Mouse (Mus musculus): Measurements from ENCODE around the gene Dda1.

Gene Dda1

DNA sequence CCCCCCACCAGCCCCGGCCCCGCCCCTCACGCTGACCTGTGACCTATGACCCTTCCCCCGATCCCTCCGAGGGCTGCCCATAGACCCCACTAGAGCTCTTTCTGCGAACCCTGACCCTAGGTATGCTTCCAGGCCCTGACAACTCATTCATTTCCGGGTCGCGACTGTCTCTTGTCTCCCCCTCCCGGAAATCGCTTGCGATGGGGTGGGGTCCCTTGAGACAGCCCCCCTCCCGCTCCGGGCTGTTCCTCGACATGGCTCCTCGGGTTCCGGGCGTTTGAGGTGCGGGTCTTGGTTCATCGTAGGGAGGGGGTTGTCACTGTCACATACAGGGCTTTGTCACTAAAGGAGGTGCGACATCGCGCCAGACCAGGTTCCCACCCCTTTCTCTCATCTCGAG lies 412 bp downstream of the Dda1 start:
- DNase-seq, result peak; percentile 61

DNA sequence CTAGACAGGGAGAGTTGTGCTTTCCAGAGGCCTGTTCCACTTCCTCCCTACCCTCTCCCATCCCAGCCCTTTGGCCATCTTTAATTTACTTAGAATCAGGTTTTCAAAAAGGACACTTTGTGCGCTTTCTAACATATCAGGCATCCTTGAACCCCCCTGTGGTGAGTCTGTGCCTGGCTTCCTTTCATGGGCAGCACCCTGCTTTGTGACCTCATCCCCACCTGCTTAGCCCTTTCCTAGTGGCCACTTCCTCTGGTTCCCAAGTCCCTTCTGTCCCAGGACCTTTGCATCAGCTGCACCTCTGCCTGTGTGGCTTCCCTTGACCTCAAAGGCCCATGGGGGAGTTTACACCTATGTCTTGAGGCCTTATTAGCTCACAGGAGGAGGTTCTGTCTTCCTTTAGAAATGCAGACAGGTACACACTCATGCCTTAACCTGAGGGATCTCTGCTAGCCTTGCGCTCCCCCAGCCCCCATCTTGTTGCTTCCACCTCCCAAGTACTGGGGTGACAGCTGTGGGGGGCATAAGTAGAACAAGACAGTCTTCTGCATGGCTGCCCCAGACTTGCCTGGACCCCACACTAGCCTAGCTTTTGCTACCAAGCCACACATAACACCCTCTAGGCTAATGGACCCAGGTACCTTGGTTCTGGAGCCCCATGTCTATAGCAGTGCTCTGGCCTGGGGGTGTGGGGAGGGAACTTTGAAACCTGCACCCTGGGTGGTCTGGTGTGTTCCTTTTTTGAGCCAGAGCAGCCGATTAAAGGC lies 1.3 kb downstream of the Dda1 start:
- DNase-seq, result no peak

DNA sequence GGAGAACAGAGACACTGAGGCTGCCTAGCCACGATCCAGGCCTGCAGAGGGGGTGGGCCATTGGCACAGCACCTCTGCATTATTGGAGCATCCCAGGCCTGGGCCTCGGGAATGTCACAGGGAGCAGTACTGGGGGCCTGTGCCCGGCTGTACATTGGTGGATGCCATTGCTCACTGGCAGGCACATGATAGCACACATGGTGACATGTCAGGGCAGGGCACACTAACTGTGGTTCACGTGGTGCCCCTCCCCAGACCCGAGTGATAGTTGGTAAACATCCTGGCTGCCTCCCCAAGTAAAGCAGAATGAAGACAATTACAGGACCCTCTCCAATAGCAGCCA lies 1.9 kb downstream of the Dda1 start:
- DNase-seq, result no peak

DNA sequence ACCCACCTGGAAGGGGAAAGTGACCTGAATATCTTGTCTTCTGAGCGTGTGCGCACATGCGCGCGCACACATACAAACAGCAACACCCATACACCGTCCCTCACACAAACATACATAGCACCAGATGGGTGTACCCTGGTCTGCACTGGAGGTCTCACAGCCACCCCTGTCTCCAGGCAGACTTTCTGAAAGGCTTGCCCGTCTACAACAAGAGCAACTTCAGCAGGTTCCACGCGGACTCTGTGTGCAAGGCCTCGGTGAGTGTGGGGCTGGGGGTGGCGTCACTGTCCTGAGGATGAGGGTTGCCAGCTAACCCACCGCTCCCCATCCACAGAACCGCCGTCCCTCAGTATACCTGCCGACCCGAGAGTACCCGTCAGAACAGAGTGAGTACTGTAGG lies 2.9 kb downstream of the Dda1 start:
- DNase-seq, result no peak

DNA sequence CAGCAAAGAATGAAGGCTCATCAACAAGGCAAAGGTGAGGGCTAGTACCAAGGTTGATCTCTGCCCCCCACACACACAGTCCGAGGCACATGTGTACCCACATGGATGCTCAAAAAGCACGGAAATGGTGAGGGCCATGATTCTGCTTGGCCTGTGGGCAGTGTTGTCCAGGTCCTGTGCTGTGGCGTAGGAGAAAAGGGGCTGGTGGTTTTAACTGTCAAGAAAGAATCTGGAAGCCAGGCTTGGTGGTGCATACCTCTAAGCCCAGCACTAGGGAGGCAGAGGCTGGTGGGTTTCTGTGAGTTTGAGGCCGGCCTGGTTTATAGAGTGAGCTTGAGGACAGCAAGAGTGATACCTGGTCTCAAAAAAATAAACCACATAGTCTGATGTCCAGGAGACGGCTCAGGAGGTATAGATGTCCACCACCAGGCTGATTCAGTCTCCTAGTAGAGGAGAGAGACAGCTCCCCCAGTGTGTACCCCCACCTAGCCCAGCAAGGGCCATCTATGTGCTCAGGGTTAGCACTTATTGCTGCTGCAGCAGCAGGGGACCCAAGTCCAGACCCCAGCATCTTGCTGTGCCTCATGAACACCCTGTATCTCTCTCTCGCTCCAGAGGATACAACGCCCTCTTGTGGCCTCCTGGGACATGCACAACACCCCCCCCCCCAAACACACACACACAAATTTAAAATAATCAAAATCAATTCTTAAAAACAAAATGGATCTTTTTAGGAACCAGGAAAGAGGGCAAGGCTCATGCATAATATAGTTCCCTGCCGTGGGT lies 3.8 kb downstream of the Dda1 start:
- no peak for DNase-seq

DNA sequence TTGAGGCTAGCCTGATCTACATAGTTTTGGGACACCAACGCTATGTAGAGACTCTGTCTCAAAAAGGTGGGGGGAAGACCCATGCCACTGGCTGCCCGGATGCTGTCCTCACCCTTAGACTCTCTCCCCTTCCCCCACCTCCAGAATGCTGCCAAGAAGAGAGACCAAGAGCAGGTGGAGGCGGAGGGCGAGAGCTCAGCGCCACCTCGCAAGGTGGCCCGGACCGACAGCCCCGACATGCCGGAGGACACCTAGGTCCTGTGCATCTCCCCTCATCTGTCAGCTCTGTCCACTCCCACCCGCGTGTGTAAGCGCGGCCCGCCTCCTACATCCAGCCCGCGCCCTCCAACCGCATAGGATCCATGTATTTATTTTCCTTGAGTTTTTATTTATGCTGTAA lies 5.3 kb downstream of the Dda1 start:
- no peak for DNase-seq

DNA sequence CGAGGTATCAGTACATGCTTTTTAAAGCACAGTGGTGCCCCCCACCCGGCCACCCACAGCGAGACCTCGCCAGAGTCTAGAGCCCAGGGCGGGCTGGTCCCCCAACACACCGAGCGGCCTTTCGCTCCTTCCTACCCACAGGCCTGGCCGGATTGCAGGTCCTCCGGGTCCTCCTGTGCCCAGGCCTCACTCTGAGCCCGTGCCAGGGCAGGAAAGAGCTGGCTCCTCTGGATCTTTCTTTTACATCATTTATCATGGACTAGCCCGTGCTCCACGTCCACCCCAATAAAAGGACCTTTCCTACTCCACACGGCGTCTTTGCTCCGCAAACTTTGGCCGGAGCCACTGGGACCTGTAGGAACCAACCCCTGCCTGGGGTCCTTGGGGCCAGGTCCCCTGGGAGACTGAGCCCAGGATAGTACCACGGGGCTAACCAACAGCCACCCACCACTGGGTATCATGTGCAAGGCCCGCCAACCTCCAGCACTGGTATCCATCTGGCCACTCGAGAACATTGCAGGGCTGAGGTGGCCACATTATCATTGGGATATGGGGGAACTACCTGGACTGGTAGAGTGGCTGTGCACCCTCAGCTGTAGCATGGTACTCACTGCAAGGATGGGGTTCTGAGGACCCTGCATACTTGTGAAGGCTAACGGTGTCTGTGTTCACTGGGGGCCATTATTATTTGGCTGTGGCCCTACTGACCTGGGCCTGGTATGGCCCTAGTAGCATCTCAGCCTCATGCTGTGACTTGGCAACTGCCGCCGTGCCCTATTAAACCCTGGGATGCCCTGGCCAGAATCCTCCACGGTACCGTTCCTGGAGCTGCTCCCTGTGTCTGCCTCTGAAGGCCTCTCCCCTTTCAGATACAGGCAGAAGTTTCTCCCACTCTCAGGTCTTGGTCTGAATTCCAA lies 6.0 kb downstream of the Dda1 start:
- no peak for DNase-seq

DNA sequence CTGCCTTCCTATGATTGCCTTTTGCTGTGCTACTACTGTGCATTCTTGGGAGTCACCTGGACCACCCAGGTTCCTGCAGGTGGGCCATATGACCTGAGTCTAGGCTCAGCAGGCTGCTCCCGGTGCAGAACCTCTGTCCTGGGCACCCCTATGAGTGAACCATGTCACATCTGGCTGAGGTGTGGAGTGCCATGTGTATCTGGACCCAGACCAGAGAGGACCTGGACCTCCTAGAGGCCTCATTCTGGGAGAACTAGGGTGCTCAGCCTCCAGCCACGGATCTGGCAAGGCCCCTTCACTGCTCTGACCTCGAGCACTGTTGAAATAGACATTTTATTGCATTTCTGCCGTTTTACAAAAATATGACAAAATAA lies 6.7 kb downstream of the Dda1 start:
- DNase-seq, result no peak

DNA sequence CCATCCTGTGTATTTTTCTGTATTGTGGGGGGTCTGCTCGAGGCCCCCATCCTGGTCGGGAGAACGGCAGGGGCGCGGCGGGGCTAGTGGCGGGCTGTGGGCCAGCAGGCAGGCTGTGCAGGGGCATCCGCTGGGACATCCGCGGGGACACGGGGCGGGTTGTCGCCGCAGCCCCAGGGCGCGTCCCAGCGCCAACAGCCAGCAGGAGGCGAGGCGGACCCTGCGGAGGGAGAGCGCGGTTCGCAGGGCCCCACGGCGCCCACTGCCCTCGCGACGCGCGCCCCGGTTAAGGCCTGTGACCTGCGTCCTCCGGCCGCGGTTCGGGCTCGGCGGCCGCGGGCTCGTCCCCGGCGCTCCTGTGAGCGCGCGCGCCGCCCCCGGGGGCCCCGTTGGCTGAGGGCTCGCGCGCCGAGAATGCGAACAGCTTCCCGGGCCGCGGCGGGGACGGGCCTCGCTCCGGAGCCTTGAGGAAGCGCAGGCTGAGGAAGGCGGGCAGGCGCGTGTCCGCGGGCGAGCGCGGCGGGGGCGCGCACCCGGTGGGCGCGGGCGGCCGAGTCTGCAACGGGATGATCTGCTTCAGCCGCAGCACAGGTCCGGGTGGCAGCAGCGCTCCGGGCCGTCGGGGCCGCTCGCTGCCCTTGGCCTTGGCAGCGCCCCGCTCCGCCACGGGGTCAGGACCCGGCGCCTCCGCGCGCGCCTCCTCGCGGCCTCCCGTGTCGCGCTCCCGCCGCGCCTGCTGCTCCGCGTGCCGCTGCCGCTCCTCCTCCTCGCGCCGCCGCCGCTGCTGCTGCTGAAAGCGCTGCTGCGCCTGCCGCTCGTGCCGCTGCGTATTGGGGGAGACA lies 7.3 kb downstream of the Dda1 start:
- peak; percentile 85 for DNase-seq

DNA sequence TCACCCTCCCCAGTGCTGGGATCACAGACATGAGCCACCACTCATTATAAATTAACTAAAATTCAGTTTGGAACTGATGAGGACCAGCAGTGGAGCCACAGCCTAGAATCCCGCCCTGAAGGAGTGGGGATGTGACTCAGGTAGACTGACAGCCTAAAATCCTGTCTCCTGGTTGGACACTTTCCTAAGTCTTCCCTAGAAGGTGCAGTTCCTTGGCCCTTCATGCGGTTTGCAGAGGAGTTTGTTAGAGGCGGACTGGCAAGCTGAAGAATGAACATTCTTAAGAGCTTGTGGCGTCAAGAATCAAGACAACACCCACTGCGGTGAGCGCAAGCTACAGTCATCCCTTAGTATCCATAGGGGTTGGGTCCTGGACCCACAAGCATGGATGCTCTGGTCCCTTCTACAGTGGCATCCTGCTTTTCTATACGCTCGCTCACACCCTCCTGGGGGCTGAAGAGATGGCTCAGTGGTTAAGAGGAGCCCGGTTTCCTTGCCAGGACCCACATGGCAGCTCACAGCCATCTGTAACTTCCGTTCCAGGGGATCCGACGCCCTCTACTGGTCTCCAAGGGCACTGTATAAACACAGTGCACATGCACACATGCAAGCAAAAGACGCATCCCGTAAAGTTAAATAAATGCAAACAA lies 8.3 kb downstream of the Dda1 start:
- no peak for DNase-seq

DNA sequence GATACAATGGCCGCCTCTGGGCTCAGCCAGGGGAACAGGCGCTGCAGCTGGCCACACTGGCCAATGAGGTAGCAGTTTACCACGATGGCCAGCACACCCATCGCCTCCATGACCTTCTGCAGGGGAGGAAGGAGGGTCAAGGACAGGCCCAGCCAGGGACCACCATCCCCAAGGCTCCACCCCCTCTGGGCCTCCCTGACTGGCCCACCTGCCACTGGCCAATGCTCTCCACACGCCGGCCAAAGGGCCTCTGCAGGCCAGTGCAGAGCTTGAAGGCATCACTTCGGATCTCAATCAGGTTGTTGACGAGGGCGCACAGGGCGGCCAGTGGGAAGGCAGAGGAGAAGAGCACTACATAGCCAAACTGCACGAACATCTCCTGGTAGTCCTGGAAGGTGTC lies 9.9 kb downstream of the Dda1 start:
- no peak for DNase-seq

DNA sequence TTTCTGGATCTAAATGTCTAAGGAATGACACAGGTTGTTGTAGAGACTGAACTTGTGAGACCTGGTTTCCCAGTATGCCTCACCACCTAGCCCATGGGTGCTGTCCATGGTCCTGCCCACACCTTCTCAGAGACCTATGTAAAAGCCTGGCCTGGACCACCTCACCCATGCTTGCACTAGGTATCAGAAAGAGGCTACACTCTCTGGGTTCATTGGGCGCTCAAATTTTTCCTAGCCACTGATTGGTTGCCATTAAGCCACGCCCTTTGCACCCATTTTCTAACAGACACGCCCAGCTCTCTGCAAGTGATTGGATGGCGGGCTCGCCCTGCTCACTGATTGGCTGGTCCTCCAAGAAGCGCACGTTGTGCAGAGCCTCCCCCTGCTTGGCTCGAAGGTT lies 14.9 kb downstream of the Dda1 start:
- DNase-seq, result no peak

DNA sequence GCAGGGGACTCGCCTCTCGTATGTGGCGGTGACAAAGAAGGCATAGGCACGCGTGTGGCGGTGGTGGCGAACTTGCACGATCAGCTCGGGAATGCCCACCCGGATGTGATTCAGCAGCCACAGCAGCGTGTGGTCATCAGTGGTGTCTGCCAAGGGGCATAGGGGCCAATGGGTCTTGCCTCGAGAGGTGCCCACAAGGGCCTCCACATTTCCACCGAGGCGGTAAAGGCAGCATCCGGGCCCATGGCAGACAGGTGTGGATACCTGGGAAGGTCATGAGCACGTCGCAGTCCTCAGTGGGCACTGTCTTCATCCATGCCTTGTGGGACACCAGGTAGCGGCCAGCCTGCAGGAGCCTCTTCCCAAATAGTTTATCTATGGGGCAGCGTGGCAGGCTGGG lies 15.7 kb downstream of the Dda1 start:
- DNase-seq, result no peak

DNA sequence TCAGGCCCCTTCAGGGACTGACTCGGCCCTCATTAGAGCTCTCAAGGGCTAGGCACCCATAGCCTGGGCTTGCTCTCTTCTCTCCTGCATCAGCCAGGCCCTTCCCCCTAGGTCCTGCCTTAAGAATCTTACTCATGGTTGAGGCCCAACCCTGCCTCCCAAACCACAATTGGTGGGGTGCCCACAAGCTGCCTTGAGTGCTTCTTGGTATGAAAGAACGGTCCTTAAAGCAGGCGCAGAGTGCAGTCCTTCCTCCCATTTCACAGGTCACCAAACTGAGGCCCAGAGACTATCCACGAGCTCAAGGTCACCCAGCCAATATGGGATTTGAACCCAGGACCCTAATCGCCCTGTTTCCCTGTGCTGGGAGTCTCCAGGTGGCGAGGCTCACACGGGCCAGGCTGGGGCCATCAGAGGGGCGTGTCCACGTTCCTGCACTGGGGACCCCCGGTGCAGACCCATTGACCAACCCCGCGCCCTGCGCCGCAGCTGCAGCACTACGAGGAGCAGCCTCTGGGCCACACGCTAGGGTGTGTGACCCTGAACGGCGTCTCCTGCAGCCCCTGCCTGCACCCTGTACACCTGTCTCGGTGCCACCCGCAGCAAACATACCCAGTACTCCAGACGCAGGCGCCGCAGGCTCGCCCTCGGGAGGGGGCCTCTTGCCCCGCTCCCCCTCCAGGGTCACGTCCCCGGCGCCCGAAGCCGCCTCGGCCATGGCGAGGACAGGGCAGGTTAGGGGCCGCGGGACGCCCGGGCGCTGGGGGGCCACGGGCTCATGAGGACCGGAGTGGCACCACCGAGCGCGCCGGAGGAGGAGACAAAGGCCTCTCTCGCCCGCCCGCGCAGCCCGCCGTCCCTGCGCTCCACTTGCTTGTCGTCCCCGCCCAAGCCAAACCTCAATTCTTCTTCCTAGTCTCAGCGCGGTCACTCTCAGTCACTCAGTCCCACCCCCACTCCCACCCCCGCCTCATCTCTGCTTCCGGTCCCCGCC lies 16.4 kb downstream of the Dda1 start, which contains the start of gene Ano8:
Ano8 (minus strand) TSS at position 822 of the 994 bp plus-strand sequence.
- DNase-seq, result peak; percentile 92

DNA sequence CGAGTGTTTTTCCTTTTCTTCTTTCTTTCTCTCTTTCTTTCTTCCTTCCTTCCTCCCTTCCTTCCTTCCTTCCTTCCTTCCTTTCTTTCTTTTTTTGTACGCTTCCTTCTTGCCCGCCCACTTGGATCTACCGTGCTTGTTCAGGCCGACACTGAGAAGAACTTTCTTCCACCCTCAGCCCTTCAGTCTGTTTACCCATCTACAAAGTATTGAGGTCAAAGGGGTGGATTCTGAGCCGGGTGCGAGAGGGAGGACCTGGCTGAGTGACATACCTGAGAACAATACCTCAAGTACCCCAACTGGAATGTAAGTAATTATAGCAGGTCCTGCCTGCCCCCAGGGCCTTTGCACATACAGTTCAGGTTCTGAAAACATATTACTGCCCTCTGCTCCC lies 17.1 kb downstream of the Dda1 start:
- DNase-seq, result no peak

DNA sequence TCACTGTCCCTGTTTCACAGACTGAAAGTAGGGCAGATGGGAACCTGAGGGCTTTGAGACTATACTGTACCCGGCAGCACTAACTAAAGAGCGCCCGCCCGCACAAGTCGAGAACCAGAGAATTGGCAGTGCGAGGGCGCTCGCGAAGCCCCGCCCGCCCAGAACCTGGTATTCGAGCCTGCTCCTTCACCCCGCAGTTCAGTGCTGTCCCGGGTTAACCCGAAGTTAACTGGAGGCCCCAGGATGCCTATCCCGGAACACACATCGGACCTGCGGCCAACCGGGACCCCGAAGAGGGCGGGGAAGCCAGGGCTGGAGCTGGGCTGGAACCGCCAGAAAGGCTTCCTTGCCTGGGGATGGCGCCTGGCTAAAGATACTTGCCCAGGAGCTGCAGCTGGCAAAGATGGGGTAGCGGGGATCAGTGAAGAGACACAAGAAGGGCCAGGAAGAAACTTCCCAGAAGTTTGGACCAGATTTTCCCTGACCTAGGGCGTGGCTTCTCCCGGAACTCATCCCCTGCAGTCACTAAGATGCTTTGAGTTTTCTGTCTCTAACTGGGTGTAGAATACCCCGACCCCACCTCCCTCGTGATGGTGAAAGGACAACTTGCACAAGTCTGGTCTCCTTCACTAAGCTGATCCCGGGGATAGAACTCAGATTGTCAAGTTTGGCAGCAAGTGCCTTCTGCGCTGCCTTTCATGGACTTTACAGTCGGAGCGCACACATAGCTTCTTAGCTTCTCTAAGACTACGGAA lies 18.9 kb downstream of the Dda1 start, which contains the start of gene Gtpbp3:
Gtpbp3 (plus strand) TSS at position 413 of the 755 bp plus-strand sequence.
- peak; percentile 87 for DNase-seq

DNA sequence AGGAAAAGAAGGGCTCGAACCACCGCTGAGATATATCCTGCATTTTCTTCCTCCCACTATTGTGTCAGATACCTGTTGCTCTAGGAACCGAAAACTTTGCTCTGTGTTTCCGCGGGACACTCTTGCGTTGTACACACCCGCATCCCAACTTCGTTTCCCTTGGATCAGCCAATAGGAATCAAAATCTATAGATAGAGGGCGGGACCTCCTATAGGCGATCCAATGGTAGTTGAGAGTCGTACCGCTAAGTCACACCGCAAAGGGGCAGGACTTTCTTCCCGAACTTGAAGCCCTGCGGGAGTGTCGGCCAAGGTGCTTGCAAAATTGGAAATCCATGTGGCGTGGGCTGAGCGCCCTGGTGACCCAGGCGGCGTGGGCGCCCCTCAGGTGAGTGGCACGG lies 19.5 kb downstream of the Dda1 start:
- DNase-seq, result peak; percentile 90

DNA sequence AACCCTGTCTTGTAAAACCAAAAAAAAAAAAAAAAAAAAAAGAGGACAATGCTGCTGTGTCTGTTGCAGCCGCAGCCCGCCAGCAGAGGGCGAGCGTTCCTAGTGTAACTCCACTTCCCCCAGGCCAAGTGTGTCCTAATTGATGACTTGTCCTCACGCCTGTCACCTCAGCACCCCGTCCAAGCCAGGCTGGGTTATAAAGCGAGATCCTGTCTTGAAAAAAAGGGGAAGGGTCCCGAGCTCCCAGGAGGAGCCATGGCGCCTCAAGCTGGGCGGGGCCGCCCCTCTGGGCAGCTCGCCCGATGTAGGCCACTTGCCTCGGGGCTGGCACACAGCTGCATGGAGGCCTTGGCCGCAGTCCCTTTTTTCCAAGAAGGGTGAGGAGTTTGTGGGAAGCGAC lies 26.0 kb downstream of the Dda1 start:
- DNase-seq, result peak; percentile 78

DNA sequence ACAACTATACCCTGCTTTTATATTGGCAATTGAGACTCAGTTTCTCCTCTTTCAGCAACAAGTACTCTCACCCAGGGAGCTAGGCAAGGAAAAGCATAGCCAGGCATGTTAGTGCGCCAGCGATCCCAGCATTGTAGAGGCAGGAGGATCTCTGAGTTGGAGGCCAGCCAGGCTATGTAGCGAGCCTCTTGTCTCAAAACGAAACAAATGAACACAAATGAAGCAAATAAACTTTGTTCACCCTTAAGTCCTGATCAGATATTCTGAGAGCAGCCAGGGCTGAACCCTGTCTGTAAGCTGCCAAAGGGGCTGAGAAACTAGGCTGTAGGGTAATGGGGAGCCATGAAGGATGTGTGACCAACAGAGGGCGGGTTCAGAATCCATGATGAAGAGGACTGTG lies 26.8 kb downstream of the Dda1 start:
- no peak for DNase-seq

DNA sequence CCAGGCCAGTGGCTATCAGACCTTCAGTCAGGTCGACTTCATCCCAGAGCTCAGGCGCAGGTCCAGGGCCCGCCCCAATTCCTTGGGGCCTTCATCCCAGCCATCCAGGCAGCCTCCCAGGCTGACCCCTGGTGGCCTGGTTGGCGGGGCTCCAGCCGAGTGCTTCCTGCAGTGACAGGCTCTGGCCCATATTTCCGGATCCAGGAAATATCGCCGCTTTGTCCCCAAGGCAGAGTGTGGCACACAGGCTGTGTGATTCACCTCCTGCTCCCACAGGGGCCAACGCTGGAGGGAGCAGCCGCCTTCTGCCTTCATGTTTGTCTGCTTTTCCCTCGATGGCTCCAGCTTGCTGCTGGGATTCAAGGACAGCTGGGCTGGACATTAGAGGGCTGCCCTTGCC lies 27.5 kb downstream of the Dda1 start:
- DNase-seq, result no peak

Measured in right cerebral cortex, adult 18-20 months (tissue).